In the genomic region with DNA sequence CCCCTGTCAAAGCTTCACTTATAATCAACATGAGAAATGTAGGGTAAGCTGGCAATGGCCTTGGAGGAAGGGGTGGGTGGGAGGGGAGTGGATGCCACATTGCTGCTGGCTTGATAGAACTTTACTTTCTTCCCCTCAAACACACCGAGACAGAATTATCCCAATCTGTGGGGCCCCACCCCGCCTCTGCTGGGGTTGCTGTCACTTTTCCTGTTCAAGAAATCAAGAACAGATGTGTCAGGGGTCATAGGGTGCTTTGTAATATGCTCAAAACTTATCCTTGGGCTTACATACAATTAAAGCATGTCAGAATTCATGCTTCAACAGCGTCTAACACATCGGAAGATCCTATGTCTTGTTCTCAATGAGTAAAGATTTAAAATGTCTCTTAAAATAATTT, we compare ENCODE assay signal across 25 mouse cellular contexts.
"Had no signal": no experiment of that assay in that cellular context is flagged by ENCODE, and none has a peak within 500 bp of the region (broad histone marks: within the 10 kb centered on the region; RNA-seq: fewer than 3 reads in every experiment).

No protein-coding gene starts in this region.

- DNase-seq: gastrocnemius, postnatal 14 days; gastrocnemius, postnatal 36 days; heart, adult 18-20 months; heart, postnatal 14 days; heart, postnatal 36 days; kidney, adult 18-20 months; kidney, adult 8-10 months; kidney, postnatal 10 days; kidney, postnatal 25 days; kidney, postnatal 4 days; left cerebral cortex, postnatal 4 days; lung, adult 18-20 months had no signal

- H3K27me3 ChIP-seq: heart, embryonic 13.5 days; heart, embryonic 15.5 days; hindbrain, embryonic 15.5 days; limb, embryonic 15.5 days; liver, embryonic 12.5 days had no signal

- ATAC-seq: hindbrain, postnatal 0 days; intestine, postnatal 0 days; liver, embryonic 12.5 days had no signal

- H3K36me3 ChIP-seq: heart, embryonic 10.5 days; heart, embryonic 13.5 days; heart, embryonic 15.5 days; hindbrain, embryonic 13.5 days; hindbrain, embryonic 15.5 days; limb, embryonic 13.5 days; limb, embryonic 15.5 days; liver, embryonic 12.5 days had no signal

- H3K27ac ChIP-seq: heart, embryonic 10.5 days; heart, embryonic 13.5 days; heart, embryonic 15.5 days; hindbrain, embryonic 13.5 days; hindbrain, embryonic 15.5 days; hindbrain, postnatal 0 days; layer of hippocampus, adult 2 months; left cerebral cortex, adult 2 months; limb, embryonic 13.5 days; limb, embryonic 15.5 days; liver, embryonic 12.5 days; liver, embryonic 14.5 days had no signal

- H3K4me3 ChIP-seq: heart, embryonic 10.5 days; heart, embryonic 13.5 days; heart, embryonic 15.5 days; hindbrain, embryonic 13.5 days; hindbrain, embryonic 15.5 days; layer of hippocampus, adult 2 months; left cerebral cortex, adult 2 months; limb, embryonic 13.5 days; limb, embryonic 15.5 days; liver, embryonic 12.5 days had no signal

- H3K4me1 ChIP-seq: heart, embryonic 10.5 days; heart, embryonic 13.5 days; heart, embryonic 15.5 days; liver, embryonic 12.5 days had no signal

- H3K4me2 ChIP-seq: heart, embryonic 13.5 days; heart, embryonic 15.5 days; hindbrain, embryonic 13.5 days; hindbrain, embryonic 15.5 days; limb, embryonic 13.5 days; limb, embryonic 15.5 days; liver, embryonic 12.5 days had no signal

- H3K9ac ChIP-seq: heart, embryonic 13.5 days; heart, embryonic 15.5 days; hindbrain, embryonic 13.5 days; hindbrain, embryonic 15.5 days; limb, embryonic 13.5 days; limb, embryonic 15.5 days; liver, embryonic 12.5 days; liver, embryonic 14.5 days had no signal

- H3K9me3 ChIP-seq: heart, embryonic 10.5 days; heart, embryonic 13.5 days; heart, embryonic 15.5 days; hindbrain, embryonic 13.5 days; hindbrain, embryonic 15.5 days; limb, embryonic 13.5 days; limb, embryonic 15.5 days; liver, embryonic 12.5 days had no signal
